Mouse (Mus musculus) hematopoietic stem cell, adult 5-6 weeks (primary cell): ENCODE data around the gene Rpl39. TPM values are rescaled to one million over a fixed set of nuclear protein-coding genes. Genes with fewer than 3 reads are reported as not detected.
A peak's percentile ranks its signal among the peaks of the same experiment; 100 is the strongest.
"Not testable (repeated sequence)": the region's sequence is repeated elsewhere in the genome, so short reads cannot be mapped to it uniquely, and the experiment has no call there.

Experiments used
- ATAC-seq, 2 experiments: fragments of 125-278 bp in 1 of 2; replicated peaks in 1 of 2; 2 replicates each; pipeline ENCODE4 v1.8.0; 2016 to 2017; ENCODE audit warnings: inconsistent platforms in 2 of 2, mild to moderate bottlenecking in 2 of 2, moderate number of reproducible peaks in 2 of 2, low read depth in 1 of 2, moderate TSS enrichment in 1 of 2; ENCODE audit not compliant: low FRiP score in 2 of 2, poor library complexity in 2 of 2, severe bottlenecking in 2 of 2, insufficient read depth in 1 of 2, low TSS enrichment in 1 of 2
- total RNA-seq: library from RNA; stranded (forward); fragments of 172-1452, 232-1000 nt; gene quantifications from 2 replicates; pipeline ENCODE4 v1.2.3, GENCODE M21; 2017

The Rpl39 gene
- total RNA-seq, 1 experiment from 2014 or later, result 5,878 TPM

DNA sequence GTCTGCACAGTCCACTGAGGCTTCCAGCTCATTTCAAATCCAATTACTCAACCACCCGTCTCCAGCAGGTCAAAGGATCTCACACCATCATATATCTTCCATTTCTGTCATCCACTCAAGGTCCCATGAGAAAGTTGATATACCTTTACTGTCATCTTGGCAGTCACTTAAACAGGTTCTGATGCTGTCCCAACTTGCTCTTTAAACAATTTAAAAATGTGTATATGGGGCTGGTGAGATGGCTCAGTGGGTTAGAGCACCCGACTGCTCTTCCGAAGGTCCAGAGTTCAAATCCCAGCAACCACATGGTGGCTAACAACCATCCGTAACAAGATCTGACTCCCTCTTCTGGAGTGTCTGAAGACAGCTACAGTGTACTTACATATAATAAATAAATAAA is 4.9 kb downstream of the Rpl39 start:
- not testable (repeated sequence) for ATAC-seq

- no peak for ATAC-seq
Observed at GRCm38 (mm10) chrX:37076651-37077050, 8.6 kb downstream of the Rpl39 start.

- ATAC-seq, result peak in 1 of 2 experiments; percentile 72; a peak in 2 of 4 replicates
Observed at GRCm38 (mm10) chrX:37074262-37074892, 10.8 kb downstream of the Rpl39 start.

GRCm38 (mm10) chrX:37068766-37069165 is 16.4 kb downstream of the Rpl39 start:
- no peak for ATAC-seq

DNA sequence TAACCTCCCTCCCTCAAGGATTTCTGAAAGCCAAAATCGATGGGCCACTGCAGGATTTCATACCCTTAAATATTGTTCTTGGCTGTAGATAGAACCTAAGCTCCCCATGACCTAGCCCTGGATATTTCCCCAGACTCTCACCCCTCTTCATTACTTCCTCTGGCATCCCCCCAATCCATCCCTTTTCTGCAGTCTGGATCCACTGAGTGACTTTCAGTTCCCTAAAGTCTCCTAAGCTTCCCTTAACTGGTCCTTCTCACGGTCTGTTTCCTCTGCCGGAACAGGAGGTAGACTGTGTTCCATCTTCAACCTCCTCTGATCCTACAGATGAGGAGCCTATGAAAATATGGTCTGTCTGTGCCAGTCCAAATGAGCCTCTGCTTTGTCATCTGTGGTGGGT is 17.9 kb downstream of the Rpl39 start:
- ATAC-seq, result no peak

- no peak for ATAC-seq
Observed at GRCm38 (mm10) chrX:37063902-37064301, 21.3 kb downstream of the Rpl39 start.

DNA sequence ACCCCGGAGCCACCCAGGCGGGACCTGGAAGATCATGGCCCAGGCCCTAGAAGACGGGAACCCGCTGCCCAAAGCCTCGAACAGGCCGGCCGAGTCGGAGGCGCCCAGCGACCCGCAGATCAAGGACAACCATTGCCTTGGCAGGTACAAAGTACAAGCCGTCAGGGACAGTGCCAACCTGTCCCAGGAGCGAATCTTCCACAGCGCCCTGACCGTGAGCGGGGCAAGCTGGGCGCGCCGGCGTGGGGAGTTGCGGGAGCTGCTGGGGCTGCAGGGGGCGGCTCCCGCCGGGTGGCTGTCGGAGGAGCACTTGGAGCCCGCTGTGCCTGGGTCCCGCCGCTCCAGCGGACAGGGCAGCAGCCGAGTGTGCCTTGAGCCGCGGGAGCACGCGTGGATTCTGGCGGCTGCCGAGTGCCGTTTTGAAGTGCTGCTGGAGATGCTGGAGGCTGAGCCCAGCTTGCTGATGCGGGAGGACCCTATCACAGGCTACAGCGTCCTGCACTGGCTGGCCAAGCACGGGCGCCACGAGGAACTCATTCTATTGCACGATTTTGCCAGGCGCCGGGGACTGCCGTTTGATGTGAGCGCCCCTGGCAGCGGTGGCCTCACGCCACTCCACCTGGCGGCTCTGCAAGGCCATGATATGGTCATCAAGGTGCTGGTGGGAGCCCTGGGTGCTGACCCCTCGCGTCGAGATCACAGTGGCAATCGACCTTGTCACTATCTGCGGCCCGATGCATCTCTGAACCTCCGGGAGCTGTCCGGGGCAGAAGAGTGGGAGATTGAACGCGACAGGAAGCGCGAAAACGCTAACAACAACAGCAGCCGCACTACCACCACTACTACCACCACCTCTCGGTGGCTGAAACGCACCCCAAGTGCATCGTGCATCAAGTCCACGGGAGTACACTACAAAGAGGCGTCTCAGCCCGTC is 36.0 kb downstream of the Rpl39 start:
- peak in 1 of 2 experiments; percentile 30; a peak in 1 of 4 replicates for ATAC-seq

GRCm38 (mm10) chrX:37048066-37048889 is 36.9 kb downstream of the Rpl39 start, which contains the start of gene Sowahd:
Sowahd (plus strand) TSS chrX:37048845.
- peak; percentile 12 to 67; a peak in 1 of 4 replicates for ATAC-seq

DNA sequence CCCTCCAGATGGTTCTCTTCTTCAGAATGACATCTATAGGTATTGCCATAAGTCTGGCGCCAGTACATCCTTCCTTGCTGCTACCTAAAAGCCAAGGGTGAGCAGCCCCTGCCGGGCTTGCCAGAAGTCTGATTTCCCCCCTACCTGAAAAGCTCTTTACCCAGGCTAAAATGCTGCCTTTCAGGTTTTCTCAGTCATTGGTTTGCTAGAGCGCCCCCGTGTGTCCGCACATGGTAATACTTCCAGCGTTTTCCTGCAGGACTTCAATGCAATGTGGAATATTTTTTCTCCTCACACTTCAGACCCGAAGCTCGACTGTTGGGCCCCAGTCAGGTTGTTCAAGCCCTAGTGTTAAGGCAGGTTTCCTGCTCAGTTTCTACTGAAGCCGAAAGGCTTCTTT is 42.5 kb downstream of the Rpl39 start:
- 0 out of 4 replicates have a peak, but pooled peaks of 1 of the 2 experiments have one; percentile 17 for ATAC-seq

Other genes starting within 250 kb of the Rpl39 start
- 10.0 and 12.4 TPM in 2 replicates for gene Ube2a, start 211.5 kb downstream of the Rpl39 start, total RNA-seq
- gene C330007P06Rik, start 211.3 kb downstream of the Rpl39 start, total RNA-seq, result 72.4 and 76.5 TPM in 2 replicates
- 9.9 and 11.6 TPM in 2 replicates for gene Nkrf, start 182.5 kb downstream of the Rpl39 start, total RNA-seq
- gene Sept6, start 93.6 kb downstream of the Rpl39 start, total RNA-seq, result 120 and 122 TPM in 2 replicates
- not detected in 2 replicates for gene Sowahd, start 36.6 kb downstream of the Rpl39 start, total RNA-seq
- gene Upf3b, start 24.9 kb upstream of the Rpl39 start, total RNA-seq, result 53.0 and 71.3 TPM in 2 replicates
- 35.7 and 47.8 TPM in 2 replicates for gene Nkap, start 41.4 kb upstream of the Rpl39 start, total RNA-seq
- gene Akap14, start 83.4 kb upstream of the Rpl39 start, total RNA-seq, result not detected in 2 replicates
- gene Ndufa1, start 105.8 kb upstream of the Rpl39 start, total RNA-seq, result 40.3 and 70.0 TPM in 2 replicates
- 1.0 and 1.9 TPM in 2 replicates for gene Rnf113a1, start 105.8 kb upstream of the Rpl39 start, total RNA-seq
- not detected in 2 replicates for gene Gm9, start 125.6 kb upstream of the Rpl39 start, total RNA-seq
- not detected in 2 replicates for gene Rhox1, start 136.9 kb upstream of the Rpl39 start, total RNA-seq
- gene Rhox2a, start 159.6 kb upstream of the Rpl39 start, total RNA-seq, result not detected in 2 replicates
- gene Rhox3a, start 164.5 kb upstream of the Rpl39 start, total RNA-seq, result not detected in 2 replicates
- not detected in 2 replicates for gene Rhox4a, start 179.9 kb upstream of the Rpl39 start, total RNA-seq